Mouse (Mus musculus): ENCODE data around the gene Gm20870. TPM values are rescaled to one million over a fixed set of nuclear protein-coding genes. Genes with fewer than 3 reads are reported as not detected.
"Not testable (repeated sequence)": the region's sequence is repeated elsewhere in the genome, so short reads cannot be mapped to it uniquely, and the experiment has no call there.

Gm20870 gene
- not detected in 2 replicates for polyA plus RNA-seq (2015; fragmentation: Nextera tagmentation; extraction: Ambion mirVana)

- H3K4me2 ChIP-seq; H3K36me3 ChIP-seq; H3K4me3 ChIP-seq; H3K27ac ChIP-seq; H3K9ac ChIP-seq; H3K9me3 ChIP-seq; H3K27me3 ChIP-seq; ATAC-seq (ENCODE audit: low FRiP score); H3K4me1 ChIP-seq (replicated peaks): not testable (repeated sequence)
- WGBS = no CpG with 5 or more reads among the region's 6 CpGs
Observed at GRCm38 (mm10) chrY:71691743-71692142, at the start of gene Gm20870. Gm20870 (plus strand) TSS chrY:71692043.

Other genes starting within 250 kb of the Gm20870 start
- gene Gm20869, start 222.6 kb upstream of the Gm20870 start, polyA plus RNA-seq (2015; fragmentation: Nextera tagmentation; extraction: Ambion mirVana) = not detected in 2 replicates